Mouse (Mus musculus): ENCODE data around the gene Plb1.

Plb1 gene

DNA sequence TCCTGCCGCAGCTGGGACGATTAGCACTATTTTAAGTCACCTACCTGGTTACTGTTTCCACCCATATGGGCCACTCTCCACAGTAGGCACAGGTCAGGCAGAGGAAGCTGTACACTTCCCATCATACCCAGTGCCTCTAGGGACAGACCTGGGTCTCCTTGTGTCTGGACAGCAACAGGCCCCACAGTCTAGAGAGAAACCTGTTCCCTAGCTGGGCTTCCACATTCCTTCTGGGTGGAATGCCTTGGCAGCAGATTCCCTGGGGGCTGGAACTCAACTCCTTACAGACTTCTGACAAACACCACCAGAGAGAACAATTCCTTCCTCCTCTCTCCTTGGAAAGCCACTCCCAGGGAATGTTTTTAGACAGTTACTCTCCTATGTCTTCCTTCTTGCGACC lies 165.2 kb downstream of the Plb1 start:
- DNase-seq = no peak

DNA sequence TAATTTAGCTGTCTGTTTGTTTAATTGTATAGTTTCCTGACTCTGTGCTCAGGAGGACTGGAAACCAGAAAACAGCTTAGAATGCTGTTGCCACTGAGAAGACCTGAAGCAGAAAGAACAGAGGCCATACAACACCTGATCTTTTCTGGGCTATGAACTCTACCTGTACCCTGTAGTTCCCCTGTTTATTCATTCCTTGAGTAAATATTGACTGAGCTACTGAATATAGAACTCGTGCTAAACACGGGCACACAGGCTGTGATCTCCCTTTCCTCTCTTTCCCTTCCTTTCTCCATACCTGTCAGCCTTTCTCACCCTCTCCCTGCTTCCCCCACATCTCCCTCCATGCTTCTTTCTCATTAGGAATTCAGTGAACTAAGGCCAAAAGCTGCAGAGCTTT lies 168.4 kb downstream of the Plb1 start:
- no peak for DNase-seq

DNA sequence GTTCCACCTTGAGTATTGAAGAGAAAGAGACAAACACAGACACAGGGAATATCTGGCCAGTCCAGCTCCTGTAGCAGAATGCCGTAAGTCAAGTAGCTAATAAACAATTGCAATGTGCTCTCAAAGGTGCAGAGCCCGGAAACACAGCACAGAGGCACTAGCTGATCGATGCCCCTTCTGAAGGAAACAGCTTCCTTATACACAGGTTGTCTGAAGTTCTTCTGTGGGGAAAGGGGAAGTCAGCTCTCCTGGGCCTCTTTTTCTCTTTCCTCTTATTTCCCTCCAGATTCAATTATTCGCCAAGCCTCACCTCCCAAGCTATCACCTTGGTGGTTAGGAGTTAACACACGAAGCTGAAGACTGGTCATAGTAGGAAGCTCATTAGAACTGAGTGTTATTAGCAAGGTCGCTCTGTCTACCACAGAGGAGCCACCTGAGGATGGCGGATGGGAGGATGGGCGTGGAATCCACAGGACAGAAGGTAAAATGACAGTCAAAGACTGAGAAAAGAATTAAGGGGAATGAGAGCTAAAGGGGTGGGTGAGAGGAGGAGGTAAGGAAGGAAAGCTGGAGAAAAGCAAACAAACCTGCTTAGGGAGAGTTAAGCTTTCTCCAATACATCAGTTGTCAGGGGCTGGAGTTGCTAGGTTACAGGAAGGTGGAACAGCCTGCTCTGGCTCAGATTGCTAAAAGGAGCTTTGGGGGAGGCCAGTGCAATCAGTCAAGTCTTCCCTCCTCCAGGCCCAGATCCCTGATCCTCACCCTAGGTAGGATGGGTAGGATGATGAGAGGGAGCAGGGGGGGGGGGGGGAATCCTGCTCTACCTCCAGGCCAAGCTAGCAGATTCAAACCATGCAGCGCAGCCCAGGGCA lies 170.8 kb downstream of the Plb1 start:
- no peak for DNase-seq

DNA sequence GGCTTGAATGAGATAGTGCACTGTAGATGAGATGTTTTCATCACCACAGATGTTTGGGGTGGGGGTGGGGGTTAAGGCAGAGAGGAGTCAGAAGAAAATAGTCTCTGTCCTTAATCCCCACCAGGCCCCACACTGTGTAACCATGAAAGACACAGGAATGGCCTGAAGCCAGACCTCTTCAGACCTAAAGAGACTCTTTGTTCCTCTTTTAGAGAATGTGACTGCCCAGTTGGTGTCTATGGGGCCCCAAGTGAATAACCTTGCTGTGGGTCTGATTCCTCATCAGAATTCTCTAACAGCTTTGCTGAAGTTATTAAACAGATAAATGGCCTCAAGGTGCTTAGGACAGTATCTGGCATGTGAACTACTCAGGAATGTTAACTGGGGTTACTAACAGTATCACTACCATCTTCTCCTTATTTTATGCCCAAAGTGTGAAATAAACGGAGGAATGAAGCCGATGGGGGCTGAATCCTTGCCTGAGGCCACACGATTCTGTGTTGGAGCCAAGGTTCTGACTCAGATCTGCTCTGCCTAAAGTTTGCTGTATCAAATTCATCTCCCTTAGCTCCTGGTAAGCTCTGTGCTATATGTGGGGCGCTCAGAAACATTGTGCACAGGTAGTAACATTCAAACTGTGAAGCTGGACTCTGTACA lies 172.8 kb downstream of the Plb1 start:
- no peak for DNase-seq

DNA sequence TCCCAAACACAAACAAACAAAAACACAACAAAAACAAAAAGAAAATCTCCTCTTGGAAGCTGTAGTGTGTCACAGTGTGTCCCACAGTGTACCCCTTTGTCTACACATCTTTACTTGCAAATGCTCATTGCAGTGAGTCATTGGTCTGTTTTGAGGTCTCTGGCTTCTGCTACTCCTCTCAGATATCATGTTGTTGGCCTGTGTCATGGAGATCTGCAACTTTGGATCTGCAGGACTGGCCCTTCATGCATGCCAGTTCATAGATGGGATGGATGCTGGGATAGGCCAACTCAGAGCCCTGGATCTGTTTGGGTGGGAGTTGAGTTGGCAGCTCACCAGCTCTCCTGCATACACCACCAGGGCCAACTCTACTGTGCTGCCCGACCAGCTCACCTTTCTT lies 176.3 kb downstream of the Plb1 start:
- DNase-seq = no peak

DNA sequence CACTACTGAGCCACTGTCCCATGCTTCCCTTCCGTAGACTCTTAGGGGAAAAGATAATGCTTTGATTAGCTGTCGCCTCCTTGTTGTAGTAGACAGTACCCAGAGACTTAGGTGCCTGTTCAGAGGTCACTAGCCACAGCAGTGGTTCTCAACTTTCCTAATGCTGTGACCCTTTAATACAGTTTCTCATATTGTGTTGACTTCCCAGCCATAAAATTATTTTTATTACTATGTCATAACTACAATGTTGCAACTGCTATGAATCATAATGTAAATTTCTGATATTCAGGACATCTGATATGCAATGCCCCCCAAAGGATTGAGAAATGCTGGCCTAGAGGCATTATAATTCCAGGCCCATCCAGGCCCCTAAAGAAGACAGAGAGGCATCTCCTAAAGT lies 177.2 kb downstream of the Plb1 start:
- DNase-seq = no peak

DNA sequence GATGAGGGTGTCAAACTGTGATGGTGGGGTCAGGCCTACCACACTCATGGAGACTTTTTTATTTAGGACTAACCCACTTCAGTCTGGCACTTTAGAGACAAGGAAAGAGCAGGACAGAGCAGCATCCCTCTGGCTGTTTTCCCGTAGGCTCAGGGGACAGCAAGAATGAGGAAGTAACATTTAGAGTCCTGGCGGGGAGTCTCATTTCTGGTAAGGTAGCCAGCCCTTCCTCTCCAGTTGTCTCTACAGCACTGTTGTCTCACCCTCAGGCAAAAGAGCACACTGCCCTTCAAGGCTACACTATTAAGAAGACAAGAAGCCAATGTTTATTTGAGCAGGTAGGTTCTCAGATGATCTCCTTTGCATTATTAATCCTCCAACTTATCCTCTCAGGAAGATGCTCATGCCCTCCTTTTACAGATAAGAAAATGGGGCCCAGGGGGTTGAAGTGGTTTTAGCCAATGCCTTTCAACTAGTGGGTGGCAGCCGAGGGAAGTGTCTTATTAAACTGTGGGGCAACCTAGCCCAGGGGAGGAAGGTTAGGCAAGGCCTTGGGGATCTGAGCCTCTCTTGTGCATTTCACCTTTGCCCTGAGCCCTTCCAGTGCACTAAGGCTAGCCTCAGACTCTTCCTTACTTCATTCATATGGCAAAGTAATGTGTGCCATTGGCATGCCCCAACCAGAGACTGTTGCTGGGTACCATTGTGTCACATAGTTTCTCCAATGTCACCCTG lies 178.6 kb downstream of the Plb1 start:
- DNase-seq = no peak

DNA sequence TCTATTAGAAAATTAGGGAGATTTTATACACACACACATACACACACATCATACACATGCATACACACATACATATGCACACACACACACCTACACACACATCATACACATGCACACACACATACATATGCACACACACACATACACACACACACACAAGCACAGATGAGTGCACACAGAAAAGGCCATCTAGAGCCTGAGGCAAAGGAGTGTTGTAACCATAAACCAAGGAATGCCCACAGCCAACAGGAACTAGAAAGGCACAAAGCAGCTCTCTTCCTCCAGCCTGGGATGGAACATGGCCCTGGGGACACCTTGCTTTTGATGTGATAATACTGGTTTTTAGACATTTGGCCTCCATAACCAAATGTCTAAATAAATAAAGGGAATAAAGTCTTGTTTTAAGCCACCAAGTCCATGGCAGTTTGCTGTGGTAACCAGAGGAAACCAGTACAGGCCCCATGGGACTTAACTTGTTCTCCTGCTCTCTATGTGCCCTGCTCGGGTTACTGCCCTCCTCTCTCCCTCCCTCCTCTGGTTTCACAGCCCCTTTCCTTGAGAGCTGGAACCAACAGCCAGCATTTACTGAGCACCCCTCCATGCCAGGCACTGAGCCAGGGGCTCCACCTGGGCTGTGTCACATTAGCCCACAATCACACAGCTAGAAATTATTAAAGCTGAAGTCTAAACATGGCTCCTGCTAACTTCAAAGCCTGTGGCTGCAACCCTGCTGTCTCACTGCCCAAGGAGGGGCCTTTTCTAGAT lies 179.9 kb downstream of the Plb1 start:
- DNase-seq = peak; percentile 75 to 86

DNA sequence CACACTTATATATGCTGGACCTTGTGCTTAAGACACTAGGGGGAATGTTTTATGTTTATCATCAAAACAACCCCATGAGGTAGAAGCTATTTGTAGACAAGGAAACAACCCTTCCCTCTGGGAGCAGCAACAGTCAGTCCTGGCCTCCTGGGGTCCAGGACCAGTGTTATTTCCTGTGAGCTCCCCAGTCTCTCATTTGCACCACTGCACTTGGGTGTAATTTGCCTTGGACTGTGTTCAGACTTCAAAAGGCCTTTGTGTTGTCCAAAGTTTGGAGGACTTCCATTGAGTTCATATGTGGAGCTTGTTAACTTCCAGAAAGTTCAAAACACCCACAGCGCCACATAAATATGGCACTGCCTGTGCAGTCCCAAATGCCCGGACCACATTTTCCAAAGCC lies 180.6 kb downstream of the Plb1 start:
- no peak for DNase-seq

DNA sequence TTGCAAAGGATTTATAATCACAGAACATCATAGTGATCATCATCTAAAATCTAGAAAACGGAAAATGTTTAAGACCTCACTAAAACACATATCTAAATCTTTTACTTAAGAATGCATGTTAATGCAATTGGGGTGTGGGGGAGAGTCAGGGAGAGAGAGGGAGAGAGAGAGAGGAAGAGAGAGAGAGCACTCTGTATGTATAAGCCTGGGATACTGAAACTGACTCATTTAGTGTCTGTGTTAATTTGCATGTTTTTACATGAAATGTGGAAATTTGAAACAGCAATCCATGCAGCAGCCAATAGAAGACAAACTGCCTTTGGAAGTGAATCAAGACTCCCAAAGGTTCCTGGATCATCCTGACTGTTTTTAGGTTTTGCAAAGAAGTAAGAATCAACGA lies 181.1 kb downstream of the Plb1 start:
- no peak for DNase-seq

DNA sequence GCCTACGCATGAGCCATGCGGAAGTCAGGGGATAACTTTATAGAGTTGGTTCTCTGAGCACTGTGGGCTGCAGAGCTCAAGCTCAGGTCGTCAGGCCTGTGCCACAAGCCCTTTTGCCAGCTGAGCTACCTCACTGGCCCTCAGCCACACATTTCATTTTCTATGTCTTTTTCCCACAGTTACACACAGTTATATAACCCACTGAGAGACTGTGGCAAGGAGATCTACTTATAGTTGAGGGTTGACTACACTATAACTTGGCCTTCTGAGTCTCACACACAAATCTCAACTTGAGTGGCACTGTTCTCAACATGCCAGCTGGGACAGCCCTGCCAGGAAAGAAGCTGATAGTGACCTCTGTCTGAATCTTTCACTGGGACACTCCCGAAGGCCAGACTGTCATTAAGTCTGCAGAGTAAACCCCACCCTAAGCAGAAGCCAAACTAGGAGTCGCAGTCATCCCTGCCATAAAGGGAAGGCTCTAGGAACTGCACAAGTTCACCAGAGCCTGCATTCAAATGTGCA lies 182.0 kb downstream of the Plb1 start:
- DNase-seq = no peak

DNA sequence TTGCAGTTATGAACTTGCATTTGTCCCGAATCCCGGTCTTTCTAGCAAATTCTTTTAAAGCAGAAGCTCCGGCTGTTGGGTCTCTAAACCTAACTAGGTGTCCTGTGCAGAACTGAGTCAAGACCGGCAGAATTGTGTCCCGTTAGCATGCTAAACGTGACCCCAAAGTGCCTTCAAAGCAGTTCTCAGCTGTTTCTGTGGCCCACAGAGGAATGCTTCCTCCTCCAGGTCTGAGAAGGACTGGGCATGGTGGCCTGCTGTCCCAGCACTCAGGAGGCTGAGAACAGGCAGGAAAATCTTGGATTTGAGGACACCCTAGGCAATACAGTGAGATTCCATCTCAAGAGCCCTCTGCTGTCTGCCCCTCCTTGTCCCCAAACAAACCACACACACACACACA lies 183.0 kb downstream of the Plb1 start:
- DNase-seq = no peak
